Mouse (Mus musculus): ENCODE data around the gene Gm21488. TPM values are rescaled to one million over a fixed set of nuclear protein-coding genes. Genes with fewer than 3 reads are reported as not detected.
"Not testable (repeated sequence)": the region's sequence is repeated elsewhere in the genome, so short reads cannot be mapped to it uniquely, and the experiment has no call there.

The Gm21488 gene
- polyA plus RNA-seq (2014; fragmentation: Nextera tagmentation; extraction: Ambion mirVana): not detected in 2 replicates

DNA sequence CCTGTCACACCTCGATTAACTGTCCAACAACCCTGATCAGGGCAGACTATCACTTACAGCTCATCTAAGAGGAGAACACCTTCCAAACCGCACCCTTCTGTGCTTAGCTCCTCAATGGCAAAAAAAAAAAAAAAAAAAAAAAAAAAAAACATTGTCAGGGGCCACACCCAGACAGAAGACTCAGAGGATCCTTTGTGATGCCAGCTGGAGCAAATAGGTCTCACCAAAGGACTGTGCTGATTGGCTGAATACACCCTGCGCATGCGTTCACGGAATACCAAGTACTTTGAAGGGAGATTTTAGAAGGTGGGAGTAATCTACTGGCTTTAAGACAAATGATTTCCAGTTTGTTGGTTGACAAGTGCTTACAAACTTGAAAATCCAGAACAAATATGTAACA lies at the start of gene Gm21488:
TSS of gene Gm21488 (minus strand) at position 101 of the 400 bp plus-strand sequence.
- not testable (repeated sequence) for DNase-seq (ENCODE audit: low spot score); H3K9ac ChIP-seq (ENCODE audit: low read length); H3K9me3 ChIP-seq (ENCODE audit: control insufficient read depth, low read length); H3K4me1 ChIP-seq (replicated peaks; ENCODE audit: control insufficient read depth, insufficient read depth, low read length); H3K4me3 ChIP-seq (ENCODE audit: low read depth, low read length); H3K27ac ChIP-seq (ENCODE audit: low read depth, low read length); H3K36me3 ChIP-seq (ENCODE audit: control insufficient read depth, insufficient read depth, low read length); ATAC-seq (replicated peaks; ENCODE audit: low FRiP score); H3K27me3 ChIP-seq (ENCODE audit: control insufficient read depth, insufficient read depth, low read length); H3K4me2 ChIP-seq (ENCODE audit: low read depth, low read length, severe bottlenecking)
- WGBS: no CpG with 5 or more reads among the region's 5 CpGs
